In the genomic region with DNA sequence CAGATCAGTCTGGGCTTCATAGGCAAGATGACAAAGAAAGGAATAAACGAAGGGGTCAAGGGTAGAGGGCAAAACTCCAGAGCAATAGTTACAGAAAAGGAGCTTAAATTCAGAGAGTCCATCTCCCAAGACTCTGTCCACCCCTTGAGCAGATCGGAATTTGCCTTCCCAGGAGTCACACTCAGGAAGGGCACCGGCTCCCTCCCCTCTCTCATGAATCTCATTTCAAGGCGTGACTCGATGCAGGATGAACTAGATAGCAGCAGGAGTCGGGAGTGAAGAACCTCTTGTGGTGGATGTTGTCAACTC, we compare ENCODE assay signal across 8 mouse cellular contexts. TPM values are rescaled to one million over a fixed set of nuclear protein-coding genes. Genes with fewer than 3 reads are reported as not detected.
A peak's percentile ranks its signal among the peaks of the same experiment; 100 is the strongest.
DNase-seq lines count a peak whose midpoint lies in the region; ATAC-seq and TF ChIP-seq lines count a peak whose summit lies in the region.

No protein-coding gene starts in this region.

- peaks cover 8% of the 10 kb centered on the region; the same call in 1 of the 2 replicates for H3K27me3 ChIP-seq in heart, embryonic 10.5 days (ENCODE audit: insufficient read depth, poor library complexity, severe bottlenecking)
- H3K27me3 ChIP-seq in hindbrain, embryonic 12.5 days: no peaks in the 10 kb centered on the region
- 0 out of 2 replicates have a peak, but pooled peaks cover 5% of the 10 kb centered on the region for H3K27me3 ChIP-seq in midbrain, embryonic 10.5 days (ENCODE audit: low read depth, poor library complexity, severe bottlenecking)

- peak overlapping the region; percentile 69 for H3K9ac ChIP-seq in ES-E14 (ENCODE audit: insufficient read depth, low read depth, low read length, poor library complexity, severe bottlenecking)
- peak overlapping the region; percentile 46 for H3K9ac ChIP-seq in hindbrain, embryonic 12.5 days

- peak; percentile 75 for ATAC-seq in hindbrain, embryonic 12.5 days (ENCODE audit: low FRiP score)

- in situ Hi-C loops in ES-E14 (cut with MboI; ENCODE audit: low sequenced_read_pairs in 2 of 2, unreplicated experiment in 2 of 2): no loop called here

- H3K27ac ChIP-seq in heart, embryonic 10.5 days: peak overlapping the region; percentile 96
- H3K27ac ChIP-seq in ES-E14 (ENCODE audit: insufficient read depth, low read depth, low read length, poor library complexity, severe bottlenecking): no peak overlapping the region
- H3K27ac ChIP-seq in hindbrain, embryonic 12.5 days: peak overlapping the region; percentile 73
- H3K27ac ChIP-seq in midbrain, embryonic 10.5 days (replicated peaks): peak overlapping the region; percentile 98

- WGBS in heart, embryonic 10.5 days: 1% methylated on average over 6 of the region's 6 CpGs
- WGBS in hindbrain, embryonic 12.5 days: 1% methylated on average over 6 of the region's 6 CpGs
- WGBS in midbrain, embryonic 10.5 days: 1% methylated on average over 6 of the region's 6 CpGs

- H3K36me3 ChIP-seq in heart, embryonic 10.5 days: no peaks in the 10 kb centered on the region
- H3K36me3 ChIP-seq in ES-E14 (ENCODE audit: control insufficient read depth, insufficient read depth, low read length, poor library complexity, severe bottlenecking): no peaks in the 10 kb centered on the region
- H3K36me3 ChIP-seq in hindbrain, embryonic 12.5 days: no peaks in the 10 kb centered on the region
- H3K36me3 ChIP-seq in midbrain, embryonic 10.5 days: no peaks in the 10 kb centered on the region

- no peaks in the 10 kb centered on the region for H3K9me3 ChIP-seq in heart, embryonic 10.5 days
- no peaks in the 10 kb centered on the region for H3K9me3 ChIP-seq in ES-E14 (ENCODE audit: control insufficient read depth, insufficient read depth, low read depth, low read length)
- no peaks in the 10 kb centered on the region for H3K9me3 ChIP-seq in hindbrain, embryonic 12.5 days (replicated peaks)
- H3K9me3 ChIP-seq in midbrain, embryonic 10.5 days (replicated peaks): no peaks in the 10 kb centered on the region

- H3K4me3 ChIP-seq in heart, embryonic 10.5 days: peak overlapping the region; percentile 68
- peak overlapping the region; percentile 69 to 70 for H3K4me3 ChIP-seq in ES-E14 (ENCODE audit: insufficient read depth in 1 of 2, low read depth in 1 of 2, low read length in 2 of 2, poor library complexity in 1 of 2, severe bottlenecking in 1 of 2)
- H3K4me3 ChIP-seq in hindbrain, embryonic 12.5 days: peak overlapping the region; percentile 46
- H3K4me3 ChIP-seq in midbrain, embryonic 10.5 days: peak overlapping the region; percentile 63

- no peak for DNase-seq in heart, embryonic 10.5 days (ENCODE audit: low spot score)
- no peak for DNase-seq in heart, adult 8-10 months (ENCODE audit: low spot score)
- peak; percentile 36 for DNase-seq in ES-E14 (ENCODE audit: low read depth, low spot score)
- no peak for DNase-seq in midbrain, embryonic 10.5 days (ENCODE audit: low spot score)
- DNase-seq in thymus, adult 18-20 months: no peak
- DNase-seq in left cerebral cortex, adult 18-20 months (ENCODE audit: low spot score in 2 of 2): no peak
- DNase-seq in layer of hippocampus, adult 18-20 months (ENCODE audit: low spot score in 2 of 2): no peak

- H3K4me2 ChIP-seq in hindbrain, embryonic 12.5 days (replicated peaks): peak overlapping the region; percentile 57

- peaks cover 4% of the 10 kb centered on the region; the same call in 1 of the 2 replicates for H3K4me1 ChIP-seq in heart, embryonic 10.5 days
- no peaks in the 10 kb centered on the region for H3K4me1 ChIP-seq in ES-E14 (ENCODE audit: control insufficient read depth in 2 of 2, insufficient read depth in 2 of 2, low read length in 2 of 2, poor library complexity in 1 of 2)
- peaks cover 3% of the 10 kb centered on the region; the same call in 1 of the 2 replicates for H3K4me1 ChIP-seq in hindbrain, embryonic 12.5 days
- 0 out of 2 replicates have a peak, but pooled peaks cover 5% of the 10 kb centered on the region for H3K4me1 ChIP-seq in midbrain, embryonic 10.5 days

TF ChIP-seq in ES-E14, 5 proteins besides CTCF, POLR2A, EP300 and RAD21:
- no peak; the same call in 1 of the 2 replicates for TF ChIP-seq HCFC1 (IDR thresholded peaks at IDR 0.05; ENCODE audit: borderline replicate concordance, insufficient read depth, low read length)
- no peak for TF ChIP-seq ZNF384 (IDR thresholded peaks at IDR 0.05; ENCODE audit: low read depth, low read length)
- TF ChIP-seq ZC3H11A (IDR thresholded peaks at IDR 0.05; ENCODE audit: borderline replicate concordance, low read depth, low read length): no peak
- TF ChIP-seq MAFK (IDR thresholded peaks at IDR 0.05; ENCODE audit: insufficient read depth, low read depth, low read length): no peak
- no peak for TF ChIP-seq CHD2 (IDR thresholded peaks at IDR 0.05; ENCODE audit: low read depth, low read length)

RNA-seq across cellular contexts. Expression of a gene that starts 15.7 kb away (rescaled TPM):
- polyA plus RNA-seq in heart, embryonic 10.5 days (2016; fragmentation: Nextera tagmentation; extraction: Ambion mirVana): 0.58 and 0.79 TPM in 2 replicates
- total RNA-seq in heart, adult 8-10 months (2022): not detected
- total RNA-seq in ES-E14 (2012; rRNA removed): not detected in 2 replicates
- polyA plus RNA-seq in hindbrain, embryonic 12.5 days (2016; fragmentation: Nextera tagmentation; extraction: Ambion mirVana): 0.87 and 1.1 TPM in 2 replicates
- 0.12 and 0.21 TPM in 2 replicates for polyA plus RNA-seq in midbrain, embryonic 10.5 days (2016; fragmentation: Nextera tagmentation; extraction: Ambion mirVana)
- total RNA-seq in left cerebral cortex, adult 18-20 months (2021): under 1 TPM in 1 of 2 experiments, not detected in 1; 0.09 TPM
- not detected for total RNA-seq in layer of hippocampus, adult 18-20 months (2021)

RNA-seq across cellular contexts. Expression of a gene that starts 28.0 kb away (rescaled TPM):
- polyA plus RNA-seq in heart, embryonic 10.5 days (2016; fragmentation: Nextera tagmentation; extraction: Ambion mirVana): 48.2 and 55.0 TPM in 2 replicates
- total RNA-seq in heart, adult 8-10 months (2022): 10 to 100 TPM; 34.1 to 46.5 (median 36.9) TPM
- total RNA-seq in ES-E14 (2012; rRNA removed): 49.0 and 58.5 TPM in 2 replicates
- 113 and 128 TPM in 2 replicates for polyA plus RNA-seq in hindbrain, embryonic 12.5 days (2016; fragmentation: Nextera tagmentation; extraction: Ambion mirVana)
- polyA plus RNA-seq in midbrain, embryonic 10.5 days (2016; fragmentation: Nextera tagmentation; extraction: Ambion mirVana): 73.5 and 89.6 TPM in 2 replicates
- 100 to 1,000 TPM; 280 to 293 TPM for total RNA-seq in left cerebral cortex, adult 18-20 months (2021)
- 100 to 1,000 TPM; 320 to 324 TPM for total RNA-seq in layer of hippocampus, adult 18-20 months (2021)

RNA-seq across cellular contexts. Expression of a gene that starts 31.6 kb away (rescaled TPM):
- 9.6 and 11.9 TPM in 2 replicates for polyA plus RNA-seq in heart, embryonic 10.5 days (2016; fragmentation: Nextera tagmentation; extraction: Ambion mirVana)
- total RNA-seq in heart, adult 8-10 months (2022): 10 to 100 TPM in 2 of 4 experiments, 1 to 10 TPM in 2; 8.8 to 13.9 (median 9.7) TPM
- 5.4 and 10.0 TPM in 2 replicates for total RNA-seq in ES-E14 (2012; rRNA removed)
- 16.4 and 19.8 TPM in 2 replicates for polyA plus RNA-seq in hindbrain, embryonic 12.5 days (2016; fragmentation: Nextera tagmentation; extraction: Ambion mirVana)
- polyA plus RNA-seq in midbrain, embryonic 10.5 days (2016; fragmentation: Nextera tagmentation; extraction: Ambion mirVana): 17.0 and 18.0 TPM in 2 replicates
- 10 to 100 TPM in 1 of 2 experiments, 1 to 10 TPM in 1; 7.0 to 10.1 TPM for total RNA-seq in left cerebral cortex, adult 18-20 months (2021)
- total RNA-seq in layer of hippocampus, adult 18-20 months (2021): 10 to 100 TPM in 1 of 2 experiments, 1 to 10 TPM in 1; 9.9 to 12.9 TPM
